Mouse (Mus musculus): Measurements from ENCODE around the gene Mrps11.
A peak's percentile ranks its signal among the peaks of the same experiment; 100 is the strongest.

The Mrps11 gene

GRCm38 (mm10) chr7:78782639-78783581, at the start of gene Mrps11, which contains the start of gene Mrpl46:
TSS of gene Mrps11 (plus strand) at chr7:78783119.
TSS of gene Mrpl46 (minus strand) at chr7:78783531.
- DNase-seq (ENCODE audit: low spot score in 2 of 2), result peak; percentile 86 to 87

GRCm38 (mm10) chr7:78737196-78737595, 45.7 kb upstream of the Mrps11 start:
- no peak for DNase-seq (ENCODE audit: low spot score in 2 of 2)

GRCm38 (mm10) chr7:78737614-78738210, 45.2 kb upstream of the Mrps11 start, which contains the start of gene Ntrk3:
TSS of gene Ntrk3 (minus strand) at chr7:78738012.
- no peak for DNase-seq (ENCODE audit: low spot score in 2 of 2)

- DNase-seq (ENCODE audit: low spot score in 2 of 2), result no peak
These were observed 43.4 kb upstream of the Mrps11 start for GRCm38 (mm10) chr7:78739351-78740000.

GRCm38 (mm10) chr7:78743731-78744385, 39.1 kb upstream of the Mrps11 start:
- DNase-seq (ENCODE audit: low spot score in 2 of 2), result no peak

GRCm38 (mm10) chr7:78752961-78753360, 30.0 kb upstream of the Mrps11 start:
- no peak for DNase-seq (ENCODE audit: low spot score in 2 of 2)

GRCm38 (mm10) chr7:78753752-78754457, 29.0 kb upstream of the Mrps11 start:
- DNase-seq (ENCODE audit: low spot score in 2 of 2), result no peak

- no peak for DNase-seq (ENCODE audit: low spot score in 2 of 2)
These were observed 28.4 kb upstream of the Mrps11 start for GRCm38 (mm10) chr7:78754458-78755000.

GRCm38 (mm10) chr7:78763801-78764200, 19.1 kb upstream of the Mrps11 start:
- DNase-seq (ENCODE audit: low spot score in 2 of 2), result no peak

- no peak for DNase-seq (ENCODE audit: low spot score in 2 of 2)
These were observed 17.7 kb upstream of the Mrps11 start for GRCm38 (mm10) chr7:78765215-78765631.

- DNase-seq (ENCODE audit: low spot score in 2 of 2), result peak; percentile 95
These were observed 16.8 kb upstream of the Mrps11 start for GRCm38 (mm10) chr7:78766019-78766683.

GRCm38 (mm10) chr7:78767929-78768531, 14.9 kb upstream of the Mrps11 start:
- DNase-seq (ENCODE audit: low spot score in 2 of 2), result no peak

GRCm38 (mm10) chr7:78769075-78769652, 13.8 kb upstream of the Mrps11 start:
- no peak for DNase-seq (ENCODE audit: low spot score in 2 of 2)

GRCm38 (mm10) chr7:78770936-78771335, 12.0 kb upstream of the Mrps11 start:
- DNase-seq (ENCODE audit: low spot score in 2 of 2), result no peak

GRCm38 (mm10) chr7:78778741-78779140, 4.2 kb upstream of the Mrps11 start:
- no peak for DNase-seq (ENCODE audit: low spot score in 2 of 2)

GRCm38 (mm10) chr7:78785906-78786305, 3.0 kb downstream of the Mrps11 start:
- no peak for DNase-seq (ENCODE audit: low spot score in 2 of 2)

- peak; percentile 51 to 57 for DNase-seq (ENCODE audit: low spot score in 2 of 2)
These were observed 5.0 kb downstream of the Mrps11 start for GRCm38 (mm10) chr7:78787793-78788380.

GRCm38 (mm10) chr7:78791359-78792222, 8.7 kb downstream of the Mrps11 start:
- peak; percentile 68 to 75 for DNase-seq (ENCODE audit: low spot score in 2 of 2)
